Mouse (Mus musculus) small intestine, adult 2 months (tissue): ENCODE data around the gene Ndel1.

Experiments
- CTCF ChIP-seq: fragments of 200-500 bp; IDR thresholded peaks from 2 replicates; pipeline ENCODE4 v1.5.1; 2012; ENCODE audit warnings: low read depth, mild to moderate bottlenecking, control low read depth, inconsistent platforms, low read length, moderate library complexity, mixed read lengths; ENCODE audit not compliant: insufficient replicate concordance, insufficient read length; ENCODE audit errors: extremely low read depth
- POLR2A ChIP-seq: fragments of 200-500 bp; IDR thresholded peaks from 2 replicates; pipeline ENCODE4 v1.6.1; 2012; ENCODE audit warnings: low read depth, mild to moderate bottlenecking, control low read depth, inconsistent platforms, low read length, moderate library complexity

GRCm38 (mm10) chr11:68850862-68851261 is 20.8 kb downstream of the Ndel1 start:
- TF ChIP-seq CTCF (no peak), POLR2A (no peak)
